8 mouse cellular contexts compared by ENCODE assay signal in genomic region chr15:79063160-79063740, GRCm38 (mm10). TPM values are rescaled to one million over a fixed set of nuclear protein-coding genes. Genes with fewer than 3 reads are reported as not detected.
DNase-seq lines count a peak whose midpoint lies in the region; ATAC-seq and TF ChIP-seq lines count a peak whose summit lies in the region.

No protein-coding gene starts in this region.

- 11% methylated on average over 14 of the region's 14 CpGs for WGBS in heart, embryonic 11.5 days (ENCODE audit: insufficient replicate concordance)
- WGBS in hindbrain, embryonic 11.5 days = 11% methylated on average over 14 of the region's 14 CpGs
- 9% methylated on average over 14 of the region's 14 CpGs for WGBS in liver, postnatal 0 days (ENCODE audit: insufficient replicate concordance)

- no peak; the same call in 1 of the 2 replicates for TF ChIP-seq EP300 in liver, postnatal 0 days (IDR thresholded peaks at IDR 0.05; ENCODE audit: low read depth)

- TF ChIP-seq CTCF in E14TG2a.4 (conservative IDR thresholded peaks at IDR 0.05; ENCODE audit: low read length) = no peak
- no peak for TF ChIP-seq CTCF in liver, postnatal 0 days (IDR thresholded peaks at IDR 0.05; ENCODE audit: low read depth)

- H3K4me3 ChIP-seq in heart, embryonic 11.5 days (ENCODE audit: low read depth, low read length) = peak overlapping the region; percentile 29
- H3K4me3 ChIP-seq in E14TG2a.4 (replicated peaks; ENCODE audit: low read length) = peak overlapping the region; percentile 74
- peak overlapping the region; percentile 26 for H3K4me3 ChIP-seq in hindbrain, embryonic 11.5 days (ENCODE audit: low read depth, low read length)
- H3K4me3 ChIP-seq in liver, postnatal 0 days (ENCODE audit: low read depth, low read length) = peak overlapping the region; percentile 39

- H3K36me3 ChIP-seq in heart, embryonic 11.5 days (ENCODE audit: control insufficient read depth, insufficient read depth, low read length) = peaks cover 10% of the 10 kb centered on the region
- H3K36me3 ChIP-seq in E14TG2a.4 (ENCODE audit: insufficient read depth, low read length) = peaks cover 30% of the 10 kb centered on the region
- peaks cover 8% of the 10 kb centered on the region; the same call in 1 of the 2 replicates for H3K36me3 ChIP-seq in hindbrain, embryonic 11.5 days (ENCODE audit: control insufficient read depth, insufficient read depth, low read length)
- H3K36me3 ChIP-seq in liver, postnatal 0 days (replicated peaks; ENCODE audit: insufficient read depth, low read length) = peaks cover 25% of the 10 kb centered on the region

- H3K27ac ChIP-seq in heart, embryonic 11.5 days (ENCODE audit: low read depth, low read length) = no peak overlapping the region
- H3K27ac ChIP-seq in hindbrain, embryonic 11.5 days (ENCODE audit: low read depth, low read length) = no peak overlapping the region
- H3K27ac ChIP-seq in liver, postnatal 0 days (ENCODE audit: low read depth) = peak overlapping the region; percentile 61; the same call in 1 of the 2 replicates

- no peaks in the 10 kb centered on the region for H3K27me3 ChIP-seq in heart, embryonic 11.5 days (ENCODE audit: control insufficient read depth, insufficient read depth, low read length)
- H3K27me3 ChIP-seq in E14TG2a.4 (ENCODE audit: insufficient read depth, low read length) = no peaks in the 10 kb centered on the region
- no peaks in the 10 kb centered on the region for H3K27me3 ChIP-seq in hindbrain, embryonic 11.5 days (ENCODE audit: control insufficient read depth, insufficient read depth, low read length)
- no peaks in the 10 kb centered on the region for H3K27me3 ChIP-seq in liver, postnatal 0 days (ENCODE audit: insufficient read depth, low read length)

- H3K9ac ChIP-seq in heart, embryonic 11.5 days (ENCODE audit: low read depth, low read length) = peak overlapping the region; percentile 64
- H3K9ac ChIP-seq in hindbrain, embryonic 11.5 days (ENCODE audit: low read depth, low read length) = peak overlapping the region; percentile 44; the same call in 1 of the 2 replicates
- H3K9ac ChIP-seq in liver, postnatal 0 days (replicated peaks) = peak overlapping the region; percentile 37

- H3K4me2 ChIP-seq in heart, embryonic 11.5 days = peak overlapping the region; percentile 64
- peak overlapping the region; percentile 42 for H3K4me2 ChIP-seq in hindbrain, embryonic 11.5 days (replicated peaks; ENCODE audit: low read depth, low read length)
- peak overlapping the region; percentile 83 for H3K4me2 ChIP-seq in liver, postnatal 0 days (ENCODE audit: low read depth, low read length)

- H3K4me1 ChIP-seq in heart, embryonic 11.5 days (ENCODE audit: control insufficient read depth, insufficient read depth, low read length) = peaks cover 9% of the 10 kb centered on the region; the same call in 1 of the 2 replicates
- peaks cover 50% of the 10 kb centered on the region for H3K4me1 ChIP-seq in E14TG2a.4 (replicated peaks; ENCODE audit: low read depth, low read length)
- H3K4me1 ChIP-seq in hindbrain, embryonic 11.5 days (replicated peaks; ENCODE audit: control insufficient read depth, insufficient read depth, low read length) = no peaks in the 10 kb centered on the region; the same call in 1 of the 2 replicates
- H3K4me1 ChIP-seq in liver, postnatal 0 days (ENCODE audit: insufficient read depth) = peaks cover 28% of the 10 kb centered on the region

- no peak for ATAC-seq in heart, embryonic 11.5 days (replicated peaks; ENCODE audit: insufficient number of reproducible peaks, low FRiP score, low TSS enrichment)
- ATAC-seq in hindbrain, embryonic 11.5 days (ENCODE audit: low FRiP score) = no peak
- ATAC-seq in liver, postnatal 0 days = no peak

- intact Hi-C loops in heart, postnatal 25 days (cut with DNase I) = no loop called here

- no peak for DNase-seq in heart, postnatal 25 days (ENCODE audit: low spot score)
- no peak for DNase-seq in hindbrain, embryonic 11.5 days (ENCODE audit: low spot score)
- DNase-seq in liver, postnatal 0 days = no peak
- no peak for DNase-seq in thymus, postnatal 10 days (ENCODE audit: low spot score in 2 of 2)
- no peak for DNase-seq in cerebellum, postnatal 14 days
- no peak for DNase-seq in Muller cell, postnatal 12 days (ENCODE audit: inconsistent ontology term)

- no peaks in the 10 kb centered on the region for H3K9me3 ChIP-seq in heart, embryonic 11.5 days (replicated peaks; ENCODE audit: control insufficient read depth, low read length)
- no peaks in the 10 kb centered on the region for H3K9me3 ChIP-seq in E14TG2a.4 (ENCODE audit: low read length)
- no peaks in the 10 kb centered on the region for H3K9me3 ChIP-seq in hindbrain, embryonic 11.5 days (ENCODE audit: control insufficient read depth, low read length)
- H3K9me3 ChIP-seq in liver, postnatal 0 days (ENCODE audit: low read length) = no peaks in the 10 kb centered on the region

RNA-seq across cellular contexts. Expression of gene Ankrd54, which starts 0.6 kb away (rescaled TPM):
- polyA plus RNA-seq in heart, embryonic 11.5 days (2014; fragmentation: Nextera tagmentation; extraction: Ambion mirVana) = 28.2 and 28.7 TPM in 2 replicates
- total RNA-seq in heart, postnatal 25 days (2021) = 1 to 10 TPM; 7.4 to 7.5 TPM
- 56.3 and 59.7 TPM in 2 replicates for polyA plus RNA-seq in hindbrain, embryonic 11.5 days (2014; fragmentation: Nextera tagmentation; extraction: Ambion mirVana)
- polyA plus RNA-seq in liver, postnatal 0 days (2015; fragmentation: Nextera tagmentation; extraction: Ambion mirVana) = 21.3 and 22.5 TPM in 2 replicates

RNA-seq across cellular contexts. Expression of gene Eif3l, which starts 11.7 kb away (rescaled TPM):
- polyA plus RNA-seq in heart, embryonic 11.5 days (2014; fragmentation: Nextera tagmentation; extraction: Ambion mirVana) = 166 and 189 TPM in 2 replicates
- total RNA-seq in heart, postnatal 25 days (2021) = 10 to 100 TPM; 68.9 to 71.5 TPM
- polyA plus RNA-seq in hindbrain, embryonic 11.5 days (2014; fragmentation: Nextera tagmentation; extraction: Ambion mirVana) = 226 and 241 TPM in 2 replicates
- polyA plus RNA-seq in liver, postnatal 0 days (2015; fragmentation: Nextera tagmentation; extraction: Ambion mirVana) = 70.9 and 76.4 TPM in 2 replicates

RNA-seq across cellular contexts. Expression of gene Galr3, which starts 21.6 kb away (rescaled TPM):
- not detected in 2 replicates for polyA plus RNA-seq in heart, embryonic 11.5 days (2014; fragmentation: Nextera tagmentation; extraction: Ambion mirVana)
- total RNA-seq in heart, postnatal 25 days (2021) = not detected
- polyA plus RNA-seq in hindbrain, embryonic 11.5 days (2014; fragmentation: Nextera tagmentation; extraction: Ambion mirVana) = not detected in 2 replicates
- 0.08 and 0.16 TPM in 2 replicates for polyA plus RNA-seq in liver, postnatal 0 days (2015; fragmentation: Nextera tagmentation; extraction: Ambion mirVana)

RNA-seq across cellular contexts. Expression of gene H1f0, which starts 35.0 kb away (rescaled TPM):
- polyA plus RNA-seq in heart, embryonic 11.5 days (2014; fragmentation: Nextera tagmentation; extraction: Ambion mirVana) = 74.6 and 178 TPM in 2 replicates
- 10 to 100 TPM; 95.9 to 98.4 TPM for total RNA-seq in heart, postnatal 25 days (2021)
- polyA plus RNA-seq in hindbrain, embryonic 11.5 days (2014; fragmentation: Nextera tagmentation; extraction: Ambion mirVana) = 154 and 306 TPM in 2 replicates
- 125 and 140 TPM in 2 replicates for polyA plus RNA-seq in liver, postnatal 0 days (2015; fragmentation: Nextera tagmentation; extraction: Ambion mirVana)

RNA-seq across cellular contexts. Expression of gene Micall1, which starts 45.4 kb away (rescaled TPM):
- polyA plus RNA-seq in heart, embryonic 11.5 days (2014; fragmentation: Nextera tagmentation; extraction: Ambion mirVana) = 11.9 and 13.6 TPM in 2 replicates
- total RNA-seq in heart, postnatal 25 days (2021) = 10 to 100 TPM; 51.9 to 57.7 TPM
- 5.3 and 7.2 TPM in 2 replicates for polyA plus RNA-seq in hindbrain, embryonic 11.5 days (2014; fragmentation: Nextera tagmentation; extraction: Ambion mirVana)
- polyA plus RNA-seq in liver, postnatal 0 days (2015; fragmentation: Nextera tagmentation; extraction: Ambion mirVana) = 0.92 and 1.3 TPM in 2 replicates
